Mouse (Mus musculus) kidney, postnatal 0 days (tissue): ENCODE measurements around the gene Dbt. TPM values are rescaled to one million over a fixed set of nuclear protein-coding genes. Genes with fewer than 3 reads are reported as not detected.

Source experiments
- ATAC-seq: fragments of 200-750 bp; cut with Nextera tagmentation; replicated peaks from 2 replicates; pipeline ENCODE4 v1.8.0; 2017; ENCODE audit warnings: low read depth, moderate number of reproducible peaks, moderate TSS enrichment, moderate library complexity; ENCODE audit not compliant: low FRiP score
- DNase-seq: peaks from one replicate; pipeline ENCODE4 v3.0.0-alpha.2; 2016; ENCODE audit warnings: low spot score
- H3K27ac ChIP-seq: fragments of 300-500 bp; sonication (generic); 2 replicates; pipeline ENCODE4 v1.5.1; 2014; ENCODE audit warnings: mild to moderate bottlenecking
- H3K27me3 ChIP-seq: fragments of 300-500 bp; sonication (generic); 2 replicates; pipeline ENCODE4 v1.6.1; 2014; ENCODE audit warnings: low read length, mixed read lengths; ENCODE audit not compliant: insufficient read depth
- H3K36me3 ChIP-seq: fragments of 300-500 bp; sonication (generic); 2 replicates; pipeline ENCODE4 v1.6.1; 2014; ENCODE audit warnings: low read length, mixed read lengths; ENCODE audit not compliant: insufficient read depth
- H3K4me1 ChIP-seq: fragments of 300-500 bp; sonication (generic); replicated peaks from 2 replicates; pipeline ENCODE4 v1.6.1; 2014; ENCODE audit warnings: antibody characterized with exemption, low read length, mixed read lengths; ENCODE audit not compliant: insufficient read depth
- H3K4me2 ChIP-seq: fragments of 300-500 bp; sonication (generic); 2 replicates; pipeline ENCODE4 v1.6.1; 2014; ENCODE audit warnings: mild to moderate bottlenecking, low read length, moderate library complexity, mixed read lengths
- H3K4me3 ChIP-seq: fragments of 300-500 bp; sonication (generic); replicated peaks from 2 replicates; pipeline ENCODE4 v1.5.1; 2014; ENCODE audit warnings: low read depth, low read length
- H3K9ac ChIP-seq: fragments of 300-500 bp; sonication (generic); 2 replicates; pipeline ENCODE4 v1.6.1; 2014; ENCODE audit warnings: low read depth, low read length
- H3K9me3 ChIP-seq: fragments of 300-500 bp; sonication (generic); replicated peaks from 2 replicates; pipeline ENCODE4 v1.6.1; 2016; ENCODE audit warnings: low read length, inconsistent platforms, mixed read lengths
- CTCF ChIP-seq: IDR thresholded peaks from 2 replicates; pipeline ENCODE4 v1.5.1; 2016; ENCODE audit warnings: antibody characterized with exemption, low read depth, mild to moderate bottlenecking, moderate library complexity
- WGBS: fragments of 180-500 bp; shearing (Covaris S2); extraction: QIAGEN DNeasy Blood & Tissue Kit; methylation state at CpG from one replicate; pipeline ENCODE4 v1.1.7; 2014; 5-methylcytosine and 5-hydroxymethylcytosine counted together
- polyA plus RNA-seq: library from polyadenylated mRNA; unstranded; fragments of >200 nt; fragmentation: Nextera tagmentation; extraction: Ambion mirVana; gene quantifications from 2 replicates; pipeline ENCODE4 v1.2.1, GENCODE M21; 2015

Dbt gene
- polyA plus RNA-seq, 1 experiment from 2014 or later: 12.6 TPM

DNA sequence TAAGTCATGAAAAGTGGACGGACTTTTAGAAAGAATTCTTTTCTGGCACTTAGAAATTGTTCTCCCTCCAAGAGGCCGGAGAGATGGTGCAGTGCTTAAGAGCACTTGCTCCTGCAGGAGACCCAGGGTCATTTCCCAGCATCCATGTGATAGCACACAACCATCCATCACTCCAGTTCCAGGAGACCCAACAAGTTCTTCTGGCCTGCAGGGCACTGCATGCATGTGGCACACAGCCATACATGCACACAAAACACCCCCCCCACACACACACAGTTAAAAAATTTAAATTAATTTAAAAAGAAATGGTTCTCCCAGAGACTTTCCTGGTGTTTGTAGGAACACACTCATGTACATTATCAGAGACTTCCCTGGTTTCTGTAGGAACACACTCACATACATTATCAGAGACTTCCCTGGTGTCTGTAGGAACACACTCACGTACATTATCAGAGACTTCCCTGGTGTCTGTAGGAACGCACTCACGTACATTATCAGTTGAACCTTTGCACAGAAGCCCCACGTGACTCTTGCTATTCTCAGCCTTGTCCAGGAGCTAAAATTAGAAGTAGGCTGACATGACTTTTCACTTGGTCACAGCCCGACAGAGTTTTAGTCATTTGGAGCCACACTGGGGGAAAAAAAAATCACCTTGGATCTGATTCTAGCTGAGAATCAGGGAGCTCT, 49.7 kb downstream of the Dbt start, which contains the start of gene Lrrc39:
Gene Lrrc39, plus strand, starts transcription at position 566 of the 687 bp plus-strand sequence.
- no peaks in the 10 kb centered on the region for H3K4me1 ChIP-seq
- DNase-seq (no peak), ATAC-seq (no peak)
- 64% methylated on average over 7 of the region's 7 CpGs for WGBS
- no peaks in the 10 kb centered on the region for H3K9me3 ChIP-seq
- H3K36me3 ChIP-seq: no peaks in the 10 kb centered on the region
- no peak within 1 kb of the TSS for H3K4me3 ChIP-seq
- H3K27ac ChIP-seq: no peak within 1 kb of the TSS
- no peak within 1 kb of the TSS for H3K9ac ChIP-seq
- no peak for TF ChIP-seq CTCF
- no peak within 1 kb of the TSS for H3K4me2 ChIP-seq
- no peaks in the 10 kb centered on the region for H3K27me3 ChIP-seq

- ATAC-seq: no peak
- H3K36me3 ChIP-seq: no peaks in the 10 kb centered on the region
- H3K27ac ChIP-seq: no peak overlapping the region
Observed at GRCm38 (mm10) chr3:116563095-116563492, 50.2 kb downstream of the Dbt start.

DNA sequence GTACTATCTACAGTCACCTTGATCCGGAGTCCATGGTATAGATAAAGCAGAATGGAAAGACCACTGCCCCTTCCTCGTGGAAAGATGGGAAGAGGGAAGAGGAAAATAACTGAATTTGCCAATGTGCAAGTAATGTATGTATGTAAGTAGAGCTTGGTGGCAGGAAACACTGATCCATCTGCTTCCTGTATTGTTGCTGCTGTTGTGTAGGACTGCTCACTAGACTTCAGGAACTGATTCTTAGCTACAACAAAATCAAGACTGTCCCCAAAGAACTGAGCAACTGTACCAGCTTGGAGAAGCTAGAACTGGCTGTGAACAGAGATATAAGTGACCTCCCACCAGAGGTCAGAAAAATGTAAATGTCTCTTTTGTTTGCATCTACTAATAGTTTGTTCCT, 57.8 kb downstream of the Dbt start:
- DNase-seq (no peak), ATAC-seq (no peak)
- Histone ChIP-seq H3K4me2 (no peak overlapping the region), H3K4me3 (no peak overlapping the region), H3K4me1 (no peaks in the 10 kb centered on the region), H3K9ac (no peak overlapping the region), H3K27ac (no peak overlapping the region), H3K36me3 (no peaks in the 10 kb centered on the region), H3K9me3 (no peaks in the 10 kb centered on the region), H3K27me3 (no peaks in the 10 kb centered on the region)
- WGBS: 71% methylated on average over 2 of the region's 2 CpGs
- TF ChIP-seq CTCF: no peak

More at GRCm38 (mm10) chr3:116563095-116563492, 50.2 kb downstream of the Dbt start:
- no peak for DNase-seq
- no peaks in the 10 kb centered on the region for H3K27me3 ChIP-seq
- TF ChIP-seq CTCF: no peak
- WGBS: 73% methylated on average over 7 of the region's 7 CpGs
- H3K4me1 ChIP-seq: no peaks in the 10 kb centered on the region
- no peaks in the 10 kb centered on the region for H3K9me3 ChIP-seq
- no peak overlapping the region for H3K4me3 ChIP-seq
- no peak overlapping the region for H3K9ac ChIP-seq
- no peak overlapping the region for H3K4me2 ChIP-seq

- DNase-seq (no peak), ATAC-seq (no peak)
- no peak overlapping the region for H3K4me2 ChIP-seq
- WGBS: 43% methylated on average over 3 of the region's 3 CpGs
- no peaks in the 10 kb centered on the region for H3K9me3 ChIP-seq
- no peaks in the 10 kb centered on the region for H3K27me3 ChIP-seq
- peak; percentile 66 for TF ChIP-seq CTCF
- H3K36me3 ChIP-seq: peaks cover 8% of the 10 kb centered on the region
- no peaks in the 10 kb centered on the region for H3K4me1 ChIP-seq
- no peak overlapping the region for H3K27ac ChIP-seq
- H3K4me3 ChIP-seq: no peak overlapping the region
- no peak overlapping the region for H3K9ac ChIP-seq
Observed at GRCm38 (mm10) chr3:116577286-116577685, 64.4 kb downstream of the Dbt start.

DNA sequence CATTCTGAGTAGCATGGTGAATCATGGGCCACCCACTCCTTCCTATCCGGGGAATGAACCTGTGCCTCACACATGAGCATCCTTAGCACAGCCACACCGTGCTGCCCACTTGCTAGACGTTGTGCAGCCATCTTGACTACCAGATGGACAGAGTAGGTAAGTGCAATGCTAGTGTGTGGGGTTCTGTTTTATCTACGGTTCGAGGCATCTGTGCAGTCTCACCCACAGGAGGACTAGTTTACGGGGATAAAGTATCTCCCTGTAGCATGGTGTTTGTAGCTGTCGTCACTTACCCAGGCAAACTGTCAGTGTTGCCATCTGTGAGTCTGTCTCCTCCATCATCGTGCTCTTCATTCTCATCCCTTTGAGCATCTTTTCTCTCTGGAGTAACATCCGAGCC, 69.3 kb downstream of the Dbt start:
- no peak overlapping the region for H3K4me3 ChIP-seq
- H3K9me3 ChIP-seq: no peaks in the 10 kb centered on the region
- no peak for TF ChIP-seq CTCF
- no peaks in the 10 kb centered on the region for H3K4me1 ChIP-seq
- no peak overlapping the region for H3K9ac ChIP-seq
- H3K36me3 ChIP-seq: peaks cover 36% of the 10 kb centered on the region
- WGBS: 96% methylated on average over 9 of the region's 9 CpGs
- no peak overlapping the region for H3K27ac ChIP-seq
- no peak overlapping the region for H3K4me2 ChIP-seq
- no peak for DNase-seq
- H3K27me3 ChIP-seq: no peaks in the 10 kb centered on the region
- ATAC-seq: no peak

GRCm38 (mm10) chr3:116594076-116594727, 81.3 kb downstream of the Dbt start:
- TF ChIP-seq CTCF: peak; percentile 49
- peaks cover 20% of the 10 kb centered on the region for H3K36me3 ChIP-seq
- 2% methylated on average over 22 of the region's 22 CpGs for WGBS

More at GRCm38 (mm10) chr3:116594076-116594727, 81.3 kb downstream of the Dbt start:
- Histone ChIP-seq H3K27me3 (no peaks in the 10 kb centered on the region), H3K27ac (peak overlapping the region; percentile 85), H3K9ac (peak overlapping the region; percentile 80), H3K4me1 (no peaks in the 10 kb centered on the region), H3K9me3 (no peaks in the 10 kb centered on the region), H3K4me2 (peak overlapping the region; percentile 65), H3K4me3 (peak overlapping the region; percentile 80)
- peak; percentile 53 for ATAC-seq
- DNase-seq: peak; percentile 80
